Comparison of ENCODE assay signal across 17 mouse cellular contexts in genomic region chr1:24686235-24687021, GRCm38 (mm10).
"Had no signal": no experiment of that assay in that cellular context is flagged by ENCODE, and none has a peak within 500 bp of the region (broad histone marks: within the 10 kb centered on the region; RNA-seq: fewer than 3 reads in every experiment).

No protein-coding gene starts in this region.

- H3K4me3 ChIP-seq: layer of hippocampus, adult 2 months; limb, embryonic 13.5 days; liver, embryonic 13.5 days; megakaryocyte, embryonic 14.5 days; midbrain, embryonic 15.5 days; neural tube, embryonic 12.5 days; stomach, embryonic 15.5 days had no signal

- H3K27me3 ChIP-seq: limb, embryonic 13.5 days; liver, embryonic 13.5 days; megakaryocyte, embryonic 14.5 days; midbrain, embryonic 15.5 days; neural tube, embryonic 12.5 days; stomach, embryonic 15.5 days had no signal

- H3K9me3 ChIP-seq: limb, embryonic 13.5 days; liver, embryonic 13.5 days; megakaryocyte, embryonic 14.5 days; midbrain, embryonic 15.5 days; neural tube, embryonic 12.5 days; stomach, embryonic 15.5 days had no signal

- ATAC-seq: midbrain, embryonic 15.5 days had no signal

- H3K9ac ChIP-seq: limb, embryonic 13.5 days; liver, embryonic 13.5 days; midbrain, embryonic 15.5 days; neural tube, embryonic 12.5 days; stomach, embryonic 15.5 days had no signal

- H3K27ac ChIP-seq: kidney, postnatal 0 days; layer of hippocampus, adult 2 months; limb, embryonic 13.5 days; liver, embryonic 13.5 days; midbrain, embryonic 15.5 days; neural tube, embryonic 12.5 days; stomach, embryonic 15.5 days had no signal

- H3K4me1 ChIP-seq: limb, embryonic 13.5 days; liver, embryonic 13.5 days; megakaryocyte, embryonic 14.5 days; midbrain, embryonic 15.5 days; neural tube, embryonic 12.5 days; stomach, embryonic 15.5 days had no signal

- DNase-seq: kidney, adult 11 months; kidney, adult 9 months; kidney, postnatal 36 days; liver, embryonic 13.5 days; lung, adult 18-20 months; retina, postnatal 1 day; right cerebral cortex, postnatal 4 days; thymus, adult 2 months; thymus, postnatal 25 days had no signal

- H3K4me2 ChIP-seq: limb, embryonic 13.5 days; liver, embryonic 13.5 days; midbrain, embryonic 11.5 days; midbrain, embryonic 15.5 days; neural tube, embryonic 12.5 days; stomach, embryonic 15.5 days had no signal
